Mouse (Mus musculus) adrenal gland, adult 8-10 months (tissue): ENCODE results near the gene Olfr1291-ps1. TPM values are rescaled to one million over a fixed set of nuclear protein-coding genes. Genes with fewer than 3 reads are reported as not detected.

Experiments
- DNase-seq: peaks from one replicate; pipeline ENCODE4 v3.0.0; 2022
- total RNA-seq, 4 experiments: library from RNA; stranded (reverse); gene quantifications; 2 replicates each; pipeline ENCODE4 v1.2.4; 2022

Olfr1291-ps1 gene
- total RNA-seq = not detected

- no peak for DNase-seq
Measured at GRCm38 (mm10) chr2:111496880-111497279, at the start of gene Olfr1291-ps1. Olfr1291-ps1 (plus strand) TSS chr2:111497180.

- no peak for DNase-seq
Measured at GRCm38 (mm10) chr2:111448842-111449241, 48.1 kb upstream of the Olfr1291-ps1 start, which contains the start of gene Olfr1287. Olfr1287 (plus strand) TSS chr2:111449142.

GRCm38 (mm10) chr2:111473801-111474200, 23.2 kb upstream of the Olfr1291-ps1 start, which contains the start of gene Olfr1288:
Olfr1288 (plus strand) TSS chr2:111474101.
- DNase-seq = no peak

GRCm38 (mm10) chr2:111480519-111480918, 16.5 kb upstream of the Olfr1291-ps1 start, which contains the start of gene Olfr1289:
Olfr1289 (plus strand) TSS chr2:111480819.
- DNase-seq = no peak

- DNase-seq = no peak
Measured at GRCm38 (mm10) chr2:111493729-111494128, 3.3 kb upstream of the Olfr1291-ps1 start, which contains the start of gene Olfr1290. Olfr1290 (minus strand) TSS chr2:111493829.

- no peak for DNase-seq
Measured at GRCm38 (mm10) chr2:111517451-111517850, 20.5 kb downstream of the Olfr1291-ps1 start.

- no peak for DNase-seq
Measured at GRCm38 (mm10) chr2:111524903-111525302, 27.9 kb downstream of the Olfr1291-ps1 start, which contains the start of gene Olfr1293-ps. Olfr1293-ps (plus strand) TSS chr2:111525203.

GRCm38 (mm10) chr2:111540191-111540590, 43.2 kb downstream of the Olfr1291-ps1 start, which contains the start of gene Olfr1294:
Olfr1294 (minus strand) TSS chr2:111540291.
- DNase-seq = no peak

Other genes starting within 250 kb of the Olfr1291-ps1 start
- not detected for gene Olfr1276, start 242.7 kb upstream of the Olfr1291-ps1 start, total RNA-seq
- gene Olfr1277, start 223.1 kb upstream of the Olfr1291-ps1 start, total RNA-seq = not detected
- gene Olfr1278, start 207.0 kb upstream of the Olfr1291-ps1 start, total RNA-seq = not detected
- not detected for gene Olfr1279, start 196.5 kb upstream of the Olfr1291-ps1 start, total RNA-seq
- not detected for gene Olfr1280, start 183.2 kb upstream of the Olfr1291-ps1 start, total RNA-seq
- gene Olfr1281, start 170.7 kb upstream of the Olfr1291-ps1 start, total RNA-seq = not detected
- gene Olfr1282, start 161.1 kb upstream of the Olfr1291-ps1 start, total RNA-seq = not detected
- not detected for gene Olfr1283, start 130.4 kb upstream of the Olfr1291-ps1 start, total RNA-seq
- gene Olfr1284, start 121.7 kb upstream of the Olfr1291-ps1 start, total RNA-seq = not detected
- not detected for gene Olfr1286, start 74.1 kb upstream of the Olfr1291-ps1 start, total RNA-seq
- gene Olfr1287, start 48.0 kb upstream of the Olfr1291-ps1 start, total RNA-seq = not detected
- not detected for gene Olfr1288, start 23.1 kb upstream of the Olfr1291-ps1 start, total RNA-seq
- not detected for gene Olfr1289, start 16.4 kb upstream of the Olfr1291-ps1 start, total RNA-seq
- not detected for gene Olfr1290, start 3.4 kb upstream of the Olfr1291-ps1 start, total RNA-seq
- gene Olfr1293-ps, start 28.0 kb downstream of the Olfr1291-ps1 start, total RNA-seq = not detected
- not detected for gene Olfr1294, start 43.1 kb downstream of the Olfr1291-ps1 start, total RNA-seq
- gene Olfr1295, start 72.5 kb downstream of the Olfr1291-ps1 start, total RNA-seq = not detected
- not detected for gene Olfr1297, start 129.3 kb downstream of the Olfr1291-ps1 start, total RNA-seq
- gene Olfr1298, start 152.0 kb downstream of the Olfr1291-ps1 start, total RNA-seq = not detected
- not detected for gene Olfr1299, start 164.2 kb downstream of the Olfr1291-ps1 start, total RNA-seq